Mouse (Mus musculus) liver, postnatal 0 days (tissue): ENCODE measurements around the gene Efr3b.

Experiments used
- CTCF ChIP-seq: sonication (generic); IDR thresholded peaks from 2 replicates; pipeline ENCODE4 v1.5.1; 2016; ENCODE audit warnings: antibody characterized with exemption, low read depth
- EP300 ChIP-seq: IDR thresholded peaks from 2 replicates; pipeline ENCODE4 v1.6.1; 2016; ENCODE audit warnings: antibody characterized with exemption, low read depth, mild to moderate bottlenecking

DNA sequence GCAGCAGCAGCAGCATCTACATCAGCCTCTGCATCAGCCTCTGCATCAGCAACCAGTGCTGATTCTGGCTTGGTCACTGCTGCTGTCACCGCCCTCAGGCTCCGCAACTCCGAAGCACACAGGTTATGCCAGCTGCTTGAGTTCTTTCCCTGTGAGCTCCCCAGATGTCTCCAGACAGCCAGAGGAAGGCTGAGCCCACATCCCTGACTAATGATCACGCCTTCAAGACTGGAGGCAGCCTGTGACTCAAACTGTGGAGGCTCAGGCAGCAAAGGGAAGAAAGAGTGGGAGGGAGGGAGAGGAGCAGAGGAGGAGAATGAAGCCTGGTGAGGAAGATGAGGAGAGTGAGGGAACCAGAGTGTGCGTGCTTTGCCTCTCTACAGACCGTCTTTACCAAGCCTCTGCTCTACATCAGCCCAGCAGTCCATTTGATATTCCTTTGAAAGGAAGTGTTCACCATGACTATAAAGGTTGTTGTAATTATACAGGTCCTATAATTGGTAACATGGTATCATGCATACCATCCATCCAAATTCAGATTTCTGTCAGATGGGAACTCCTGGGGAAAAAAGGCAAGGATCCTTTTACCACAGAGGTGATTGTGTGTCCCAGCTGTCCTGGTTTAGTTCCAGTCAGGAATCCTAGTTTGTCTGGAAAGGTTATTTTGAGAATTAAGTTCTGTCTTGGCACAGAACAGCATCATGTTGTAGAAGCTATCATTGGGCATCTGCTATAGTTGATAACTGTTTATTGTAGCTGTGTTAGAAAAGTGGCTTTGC, 28.2 kb upstream of the Efr3b start:
- TF ChIP-seq CTCF: no peak
- no peak for TF ChIP-seq EP300
